Mouse (Mus musculus): ENCODE results near the gene Frmd4a. TPM values are rescaled to one million over a fixed set of nuclear protein-coding genes. Genes with fewer than 3 reads are reported as not detected.
"Not testable (repeated sequence)": the region's sequence is repeated elsewhere in the genome, so short reads cannot be mapped to it uniquely, and the experiment has no call there.

The Frmd4a gene
- total RNA-seq, 2 experiments from 2014 or later: 79.2 to 169 TPM

DNA sequence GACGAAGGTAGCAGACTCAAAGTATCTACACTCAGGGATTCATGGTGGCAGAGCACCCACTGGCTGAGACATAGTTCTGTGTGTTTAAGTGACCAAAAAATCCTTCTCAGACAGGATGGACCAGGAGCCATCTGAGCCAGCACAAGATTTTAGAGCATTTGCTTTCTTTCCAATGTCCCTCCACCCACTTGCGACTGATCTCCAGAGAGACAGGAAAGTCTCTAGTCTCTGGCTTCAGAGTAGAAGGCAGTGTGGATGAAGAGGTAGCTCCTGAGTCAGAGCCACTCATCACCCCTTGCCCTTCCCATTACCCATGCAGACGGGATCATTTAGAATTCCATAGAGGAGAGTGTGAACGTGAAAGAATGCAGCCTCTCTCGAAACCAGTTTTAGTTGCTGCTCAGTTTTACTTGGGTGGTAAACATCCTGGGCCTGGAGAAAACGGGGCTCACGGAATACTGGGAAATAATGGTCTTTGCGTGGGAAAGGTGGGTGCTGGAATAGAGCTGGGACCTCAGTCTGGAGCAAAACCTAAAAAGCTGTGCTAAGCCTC is 541.2 kb downstream of the Frmd4a start:
- ATAC-seq (replicated peaks; ENCODE audit: low FRiP score, poor library complexity, severe bottlenecking): no peak

DNA sequence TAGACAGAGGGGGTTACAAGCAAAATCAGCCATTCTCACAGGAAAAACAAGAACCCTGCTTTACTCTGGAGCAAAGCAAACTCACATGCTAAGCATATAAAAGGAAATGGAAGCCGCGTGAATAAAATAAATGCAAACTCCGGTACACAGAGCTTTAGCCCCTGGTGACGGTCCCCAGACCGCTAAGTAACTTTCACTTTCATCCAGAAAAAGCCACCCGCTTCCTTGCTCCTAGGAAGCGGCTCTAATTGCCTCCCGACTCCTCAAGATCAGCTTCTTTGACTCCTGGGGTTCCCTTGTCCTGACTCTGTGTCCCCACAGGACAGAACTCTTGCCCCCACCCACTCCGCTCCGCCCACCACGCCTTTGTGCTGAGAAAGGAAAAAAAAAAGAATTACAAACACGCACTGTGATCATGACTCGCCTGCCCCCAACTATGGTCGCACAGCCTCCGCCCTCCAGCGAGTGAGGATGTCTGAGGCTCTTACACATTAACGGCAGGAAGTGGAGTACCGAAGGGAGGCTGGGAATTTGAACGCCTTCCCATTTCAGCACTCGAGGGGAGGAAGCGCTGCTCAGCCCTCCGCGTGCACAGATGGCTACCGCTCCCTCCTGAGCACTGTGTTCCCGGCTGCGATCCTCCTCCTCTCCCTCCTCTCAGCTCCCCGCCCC is 541.8 kb downstream of the Frmd4a start:
- peak; percentile 41 for ATAC-seq (replicated peaks; ENCODE audit: low FRiP score, poor library complexity, severe bottlenecking)

DNA sequence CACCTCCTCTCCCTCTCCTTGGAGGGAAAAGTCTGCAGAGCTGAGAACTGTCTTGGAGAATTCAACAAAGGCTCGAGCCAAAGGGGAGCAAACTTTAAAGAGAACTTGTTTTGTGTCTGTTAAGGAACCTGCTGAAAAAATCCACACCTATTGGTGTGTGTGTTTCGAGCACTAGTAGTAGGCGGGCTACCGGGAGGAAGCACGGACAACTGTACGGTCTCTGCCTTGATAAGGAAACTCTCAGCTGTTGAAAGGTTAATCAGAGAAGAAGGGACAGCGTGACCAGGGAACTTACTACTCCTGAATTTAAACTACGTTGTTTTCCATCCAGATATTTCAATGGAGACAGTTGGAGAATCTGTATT is 542.3 kb downstream of the Frmd4a start:
- peak; percentile 54 for ATAC-seq (replicated peaks; ENCODE audit: low FRiP score, poor library complexity, severe bottlenecking)

DNA sequence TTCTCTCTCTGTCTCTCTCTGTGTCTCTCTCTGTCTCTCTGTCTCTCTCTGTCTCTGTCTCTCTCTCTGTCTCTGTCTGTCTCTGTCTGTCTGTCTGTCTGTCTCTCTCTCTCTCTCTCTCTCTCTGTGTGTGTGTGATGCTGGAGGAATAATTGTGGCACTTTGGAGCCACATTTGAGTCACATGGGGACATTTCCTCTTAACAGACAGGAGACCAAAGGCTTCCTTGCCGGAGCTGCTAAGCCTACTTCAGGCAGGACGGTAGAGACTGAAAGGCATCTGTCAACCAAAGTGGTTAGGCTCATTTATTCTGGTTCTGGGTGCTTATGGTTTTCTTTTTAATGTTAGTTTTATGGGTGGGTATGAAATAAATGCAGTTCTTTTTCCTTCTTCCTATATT is 543.0 kb downstream of the Frmd4a start:
- not testable (repeated sequence) for ATAC-seq (replicated peaks; ENCODE audit: low FRiP score, poor library complexity, severe bottlenecking)

DNA sequence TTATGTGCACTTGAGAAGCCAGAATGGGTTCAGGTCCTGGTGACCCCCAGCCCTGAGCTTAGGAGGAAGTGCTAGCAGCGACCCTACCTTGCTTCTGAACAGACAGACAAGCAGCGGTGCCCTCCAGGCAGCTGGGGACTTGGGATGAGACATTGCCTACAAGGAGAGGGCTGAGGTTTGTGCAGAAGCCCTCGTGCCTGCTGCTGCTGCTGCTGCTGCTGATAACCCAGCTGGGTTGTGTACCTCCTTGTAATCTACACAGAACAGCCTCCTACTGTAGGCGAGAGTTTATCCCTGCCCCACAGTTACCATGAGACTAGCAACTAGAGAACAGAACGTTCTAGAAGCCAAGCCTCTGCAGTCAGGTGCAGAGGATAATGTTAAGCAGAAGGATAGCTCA is 543.7 kb downstream of the Frmd4a start:
- ATAC-seq (replicated peaks; ENCODE audit: low FRiP score, poor library complexity, severe bottlenecking): peak; percentile 74

DNA sequence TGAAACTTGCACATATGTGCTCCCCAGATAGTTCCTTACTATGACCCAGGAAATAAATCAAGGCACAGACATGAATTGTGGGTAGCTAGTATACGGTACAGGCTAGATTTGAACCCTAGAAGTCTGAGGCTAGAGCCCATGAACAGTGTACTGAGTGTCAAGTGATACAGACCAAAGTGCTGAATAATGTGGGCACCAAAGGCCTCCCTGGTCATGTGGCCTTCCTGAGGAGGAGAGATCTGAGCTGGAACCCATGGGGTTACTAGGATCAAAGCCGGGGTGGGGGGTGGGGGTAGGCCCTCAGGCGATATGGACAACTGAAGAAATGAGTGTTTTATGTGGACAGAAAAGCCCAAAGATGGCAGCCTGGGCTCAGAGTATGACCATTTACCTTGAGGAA is 544.9 kb downstream of the Frmd4a start:
- no peak for ATAC-seq (replicated peaks; ENCODE audit: low FRiP score, poor library complexity, severe bottlenecking)

DNA sequence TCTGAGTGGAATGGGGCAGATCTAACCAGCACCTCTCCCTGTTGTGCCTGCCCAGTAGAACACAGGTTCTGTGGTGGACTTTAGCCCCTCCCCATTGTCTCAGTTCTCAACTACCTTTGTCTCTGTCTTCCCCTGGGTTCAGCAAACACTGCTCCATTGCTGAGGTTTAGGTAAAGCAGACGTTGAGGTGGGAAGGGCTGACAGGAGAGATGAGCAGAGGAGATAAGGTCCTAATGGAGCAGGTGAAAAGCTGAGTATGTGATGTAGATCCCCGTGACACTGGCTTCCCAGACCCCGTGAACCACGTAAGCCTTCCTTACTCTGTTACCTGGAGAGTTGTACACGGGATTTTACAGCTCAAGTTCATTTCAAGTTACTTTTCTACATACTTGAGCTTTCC is 545.3 kb downstream of the Frmd4a start:
- ATAC-seq (replicated peaks; ENCODE audit: low FRiP score, poor library complexity, severe bottlenecking): no peak

DNA sequence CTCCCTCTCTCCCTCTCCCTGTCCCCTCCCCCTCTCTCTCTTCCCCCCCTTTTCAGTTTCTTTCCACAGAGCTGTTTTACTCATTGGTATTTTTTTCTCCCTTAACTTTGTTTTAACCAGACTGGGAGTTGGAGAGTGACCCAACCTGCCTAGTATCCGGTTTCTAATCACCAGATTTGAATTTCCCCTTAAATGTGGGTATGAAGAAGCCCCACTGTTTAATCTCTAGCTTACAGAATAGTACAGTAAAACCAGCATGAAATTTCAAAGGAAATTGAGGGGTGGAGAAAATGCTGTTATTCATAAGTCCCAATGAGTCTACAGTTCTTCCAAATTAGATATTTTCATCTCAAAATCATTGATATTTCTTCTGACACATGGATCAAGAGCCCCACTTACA is 545.8 kb downstream of the Frmd4a start:
- no peak for ATAC-seq (replicated peaks; ENCODE audit: low FRiP score, poor library complexity, severe bottlenecking)

DNA sequence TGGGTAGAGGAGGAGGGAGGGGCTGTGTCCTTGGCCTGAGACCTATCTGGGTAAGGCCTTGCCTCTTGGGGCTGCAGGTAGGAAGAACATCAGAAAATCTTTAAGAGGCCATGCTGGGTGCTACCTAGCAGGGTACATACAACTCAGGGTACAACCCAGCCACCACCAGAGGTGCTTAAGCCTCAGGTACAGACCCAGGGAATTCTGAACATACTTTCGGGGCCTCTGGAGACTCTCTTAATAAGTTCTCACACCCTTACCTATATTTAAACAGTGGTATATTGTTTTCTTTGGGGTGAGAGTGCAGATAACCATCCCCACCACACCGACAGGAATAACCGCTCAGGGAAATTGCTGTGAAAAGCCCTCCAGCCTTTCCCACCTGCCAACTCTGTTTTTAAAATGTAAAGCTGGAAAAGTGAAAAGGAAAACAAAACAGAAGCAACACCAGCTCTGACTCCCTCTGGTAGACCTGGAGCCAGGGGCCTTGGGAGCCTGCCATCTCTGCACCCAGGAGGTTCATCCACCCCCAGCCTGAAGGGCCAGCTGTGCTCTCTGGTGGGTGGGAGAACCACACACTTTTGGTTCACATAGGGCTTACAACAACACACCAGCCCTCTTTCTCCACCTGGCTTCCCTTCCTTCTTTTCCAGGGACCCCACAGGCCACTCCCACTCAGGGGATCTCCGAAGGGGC is 548.9 kb downstream of the Frmd4a start:
- ATAC-seq (replicated peaks; ENCODE audit: low FRiP score, poor library complexity, severe bottlenecking): no peak

DNA sequence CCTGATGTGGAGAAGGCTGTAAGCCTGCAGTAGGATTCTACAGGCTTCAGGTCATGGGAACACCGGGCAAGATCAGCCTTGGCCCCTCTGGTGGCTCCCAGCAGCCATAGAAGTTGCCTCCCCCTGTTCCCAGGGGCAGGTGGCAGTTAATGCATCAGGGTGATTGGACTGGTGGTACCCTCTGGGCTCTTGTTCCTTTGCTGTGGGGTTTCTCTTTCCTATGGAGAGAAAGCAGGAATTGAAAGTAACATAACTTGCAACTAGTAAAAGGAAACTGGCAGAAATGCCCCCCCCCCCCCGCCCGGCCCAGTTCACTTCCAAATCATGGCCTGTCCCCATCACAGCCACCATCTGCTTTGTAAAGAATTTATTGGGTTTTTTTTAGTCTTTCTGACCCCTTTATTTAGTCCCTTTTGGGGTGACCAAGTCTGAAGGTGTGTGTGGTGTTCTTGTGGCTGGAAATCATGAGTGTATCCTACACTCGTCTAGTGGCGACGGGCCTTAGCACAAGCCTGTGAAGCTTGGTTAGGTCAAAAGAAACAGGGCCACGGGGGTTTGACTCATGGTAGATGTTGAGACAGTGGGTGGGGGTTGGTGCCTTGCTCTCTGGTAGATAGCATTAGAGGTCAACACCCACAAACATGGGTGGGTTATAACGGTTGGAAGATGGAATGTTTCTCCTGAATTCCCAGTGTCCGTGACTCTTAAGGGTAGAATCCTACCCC is 549.6 kb downstream of the Frmd4a start:
- no peak for ATAC-seq (replicated peaks; ENCODE audit: low FRiP score, poor library complexity, severe bottlenecking)

DNA sequence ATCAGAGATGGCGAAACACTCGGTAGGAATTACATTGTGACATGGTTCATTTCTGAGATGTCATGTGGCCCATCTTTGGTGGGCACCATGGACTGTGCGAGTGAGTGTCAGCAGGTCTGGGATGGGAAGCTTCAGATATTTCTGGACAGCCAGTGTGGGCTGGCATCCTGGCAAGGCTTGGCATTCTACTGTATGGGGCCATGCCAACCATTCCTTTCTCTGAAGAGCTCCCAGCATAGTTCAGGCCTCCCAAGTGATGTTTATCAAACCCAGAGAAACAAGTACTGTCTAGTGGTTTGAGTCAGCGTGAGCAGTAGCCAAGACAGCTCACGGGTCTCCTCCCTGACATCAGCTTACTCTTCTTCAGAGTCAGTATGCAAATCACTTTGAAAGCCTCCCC is 551.5 kb downstream of the Frmd4a start:
- no peak for ATAC-seq (replicated peaks; ENCODE audit: low FRiP score, poor library complexity, severe bottlenecking)

DNA sequence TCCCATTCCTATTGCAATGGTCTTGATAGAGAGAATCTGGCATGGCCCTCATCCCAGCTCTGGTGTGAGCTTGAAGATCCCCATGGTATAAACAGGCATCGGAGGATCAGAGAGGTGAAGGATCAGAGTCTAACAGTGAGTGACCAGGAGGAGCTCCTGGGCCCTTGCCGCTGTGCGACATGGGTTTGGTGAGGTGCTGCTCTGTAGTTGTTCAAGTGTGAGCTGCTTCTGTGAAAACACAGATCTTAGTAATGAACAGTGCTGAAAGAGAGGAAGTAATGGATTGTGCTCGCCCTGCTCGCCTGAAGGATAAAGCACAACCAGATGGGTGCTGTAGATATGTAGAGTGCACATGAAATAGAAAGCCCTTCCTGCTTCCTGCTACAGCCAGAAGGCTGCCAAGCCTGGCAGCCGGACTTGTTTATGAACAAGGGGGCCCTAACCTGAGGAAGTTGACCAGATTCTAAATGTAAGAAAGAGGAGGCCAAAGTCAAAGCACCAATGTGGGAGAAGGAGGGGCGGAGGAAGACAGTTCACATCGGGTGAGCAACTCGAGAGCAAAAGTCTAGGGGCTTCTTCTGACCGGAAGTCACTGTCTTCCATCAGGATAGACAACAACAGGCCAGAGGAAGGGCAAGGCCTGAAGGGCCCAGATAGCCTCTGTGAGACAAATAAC is 552.8 kb downstream of the Frmd4a start:
- ATAC-seq (replicated peaks; ENCODE audit: low FRiP score, poor library complexity, severe bottlenecking): peak; percentile 47; the same call in 1 of the 2 replicates

DNA sequence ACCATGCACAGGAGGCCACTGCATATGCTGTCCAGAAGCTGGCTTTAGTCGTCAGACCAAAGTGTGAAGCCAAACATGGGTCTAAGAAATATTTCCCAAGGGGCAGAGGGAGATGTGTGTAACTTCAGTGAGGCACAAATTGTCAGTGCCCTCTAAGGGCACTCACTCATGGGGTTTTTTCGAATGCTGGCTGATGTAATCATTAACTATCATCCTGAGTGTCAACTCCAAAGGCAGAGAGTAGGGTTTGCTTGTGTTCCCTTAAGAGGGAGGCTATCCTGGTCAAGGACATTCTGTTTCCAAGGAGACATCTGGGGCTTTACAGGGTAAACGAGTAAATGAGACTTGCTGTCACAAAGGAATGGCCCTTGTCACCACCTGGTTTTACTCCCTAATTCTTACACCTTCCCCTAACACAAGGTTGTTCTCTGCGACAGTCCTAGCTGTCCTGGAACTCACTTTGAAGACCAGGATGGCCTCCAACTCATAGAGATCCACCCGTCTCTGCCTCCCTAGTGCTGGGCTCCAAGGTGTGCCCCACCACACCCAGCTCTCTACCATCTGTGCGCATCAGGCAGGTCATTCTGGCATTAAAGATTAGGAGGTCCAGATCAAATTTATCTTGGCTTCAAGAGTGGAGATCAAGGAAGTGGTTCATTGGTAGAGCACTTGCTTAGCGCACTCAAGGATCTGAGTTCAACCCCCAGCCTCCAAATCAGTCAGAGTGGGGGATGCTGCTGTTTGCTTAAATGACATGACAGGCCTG is 555.2 kb downstream of the Frmd4a start:
- ATAC-seq (replicated peaks; ENCODE audit: low FRiP score, poor library complexity, severe bottlenecking): peak; percentile 93

DNA sequence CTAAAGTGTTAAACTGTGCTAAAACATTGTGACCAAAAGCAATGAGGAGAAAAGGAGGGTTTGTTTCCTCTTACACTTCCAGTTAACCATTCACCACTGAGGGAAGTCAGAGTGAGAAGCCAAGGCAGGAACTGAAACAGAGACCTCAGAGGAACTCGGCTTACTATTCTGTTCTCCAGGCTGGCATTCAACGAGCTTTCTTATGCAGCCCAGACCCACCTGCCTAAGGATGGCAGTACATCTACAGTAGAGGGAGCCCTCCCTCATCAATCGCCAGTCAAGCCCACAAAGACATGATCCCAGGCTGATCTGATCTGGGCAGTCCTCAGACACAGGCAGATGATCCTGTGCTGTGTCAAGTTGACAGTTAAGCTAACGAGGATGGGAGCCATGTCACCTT is 555.9 kb downstream of the Frmd4a start:
- no peak for ATAC-seq (replicated peaks; ENCODE audit: low FRiP score, poor library complexity, severe bottlenecking)

DNA sequence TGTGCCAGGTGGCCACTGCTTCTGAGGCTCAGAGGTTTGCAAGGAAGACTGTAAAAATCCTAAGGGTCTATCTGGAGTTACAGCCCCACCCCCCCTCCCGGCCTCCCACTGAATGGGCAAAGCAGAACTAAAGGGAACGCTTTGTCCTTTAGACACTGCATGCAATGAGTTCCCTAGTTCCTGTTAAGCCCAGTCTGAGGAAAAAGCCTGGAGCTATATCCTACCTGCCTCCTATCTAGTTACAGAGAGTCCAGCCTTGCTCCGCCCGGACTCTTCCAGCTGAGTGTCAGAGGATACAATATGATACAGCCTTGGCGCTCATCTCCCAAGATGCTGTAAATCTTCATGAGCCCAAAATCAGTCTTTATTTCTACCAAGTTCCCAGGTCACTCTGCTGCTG is 556.7 kb downstream of the Frmd4a start:
- ATAC-seq (replicated peaks; ENCODE audit: low FRiP score, poor library complexity, severe bottlenecking): no peak

DNA sequence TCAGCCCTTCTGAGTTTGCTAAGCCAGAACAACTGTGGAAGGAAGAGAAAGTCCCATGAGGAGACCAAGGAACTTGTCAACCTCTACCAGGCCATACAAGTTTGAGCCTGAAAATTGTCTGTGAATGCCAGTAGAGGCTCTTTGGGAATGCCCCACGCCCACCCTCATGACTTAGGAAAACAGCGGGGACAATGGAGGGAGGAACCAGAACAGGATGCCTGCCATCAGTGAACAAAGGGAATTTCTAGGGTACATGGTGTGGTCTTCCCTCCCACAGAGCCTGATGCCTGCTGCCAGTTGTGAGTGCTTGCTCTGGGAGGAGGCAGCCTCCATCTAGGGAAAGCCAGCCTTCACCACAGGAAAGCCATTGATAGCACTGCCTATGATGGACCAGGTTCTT is 557.6 kb downstream of the Frmd4a start:
- no peak for ATAC-seq (replicated peaks; ENCODE audit: low FRiP score, poor library complexity, severe bottlenecking)

DNA sequence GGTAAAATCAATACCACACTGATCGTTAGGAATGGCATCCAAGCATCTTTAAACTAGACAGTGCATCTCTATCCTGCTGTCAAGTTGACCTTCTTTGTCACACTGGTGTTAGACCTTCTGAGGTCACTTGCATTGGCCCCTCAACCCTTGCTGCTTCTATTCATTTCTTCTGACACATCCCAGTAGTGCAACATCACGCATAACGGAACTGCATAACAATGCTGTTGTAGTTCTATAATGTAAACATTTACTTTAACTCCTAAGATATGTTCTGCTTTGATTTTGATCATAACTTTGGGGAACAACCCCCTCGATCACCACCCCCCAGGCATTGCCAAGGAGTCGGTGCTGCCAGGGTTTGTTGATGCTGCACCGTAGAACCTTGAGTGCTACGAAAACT is 558.5 kb downstream of the Frmd4a start:
- no peak for ATAC-seq (replicated peaks; ENCODE audit: low FRiP score, poor library complexity, severe bottlenecking)

DNA sequence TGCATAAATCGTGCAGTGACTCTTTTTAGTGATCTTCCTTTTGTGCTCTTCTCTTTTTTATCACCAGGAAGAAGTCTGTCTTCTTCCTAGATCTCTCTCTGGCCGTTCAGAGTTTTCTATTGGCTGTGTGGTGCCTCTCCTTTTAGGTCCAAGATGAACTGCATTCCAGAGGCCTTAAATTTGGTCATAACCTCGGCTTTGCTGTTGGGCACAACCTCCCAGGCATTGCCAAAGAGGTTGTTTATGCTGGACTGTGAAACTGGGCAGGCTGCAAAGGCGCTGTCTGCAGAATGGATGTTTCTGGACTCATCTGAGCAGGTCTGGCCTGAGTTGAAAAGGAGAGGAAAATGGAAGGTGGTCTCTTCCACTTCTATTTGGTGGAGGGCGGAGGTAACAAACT is 560.8 kb downstream of the Frmd4a start:
- no peak for ATAC-seq (replicated peaks; ENCODE audit: low FRiP score, poor library complexity, severe bottlenecking)

DNA sequence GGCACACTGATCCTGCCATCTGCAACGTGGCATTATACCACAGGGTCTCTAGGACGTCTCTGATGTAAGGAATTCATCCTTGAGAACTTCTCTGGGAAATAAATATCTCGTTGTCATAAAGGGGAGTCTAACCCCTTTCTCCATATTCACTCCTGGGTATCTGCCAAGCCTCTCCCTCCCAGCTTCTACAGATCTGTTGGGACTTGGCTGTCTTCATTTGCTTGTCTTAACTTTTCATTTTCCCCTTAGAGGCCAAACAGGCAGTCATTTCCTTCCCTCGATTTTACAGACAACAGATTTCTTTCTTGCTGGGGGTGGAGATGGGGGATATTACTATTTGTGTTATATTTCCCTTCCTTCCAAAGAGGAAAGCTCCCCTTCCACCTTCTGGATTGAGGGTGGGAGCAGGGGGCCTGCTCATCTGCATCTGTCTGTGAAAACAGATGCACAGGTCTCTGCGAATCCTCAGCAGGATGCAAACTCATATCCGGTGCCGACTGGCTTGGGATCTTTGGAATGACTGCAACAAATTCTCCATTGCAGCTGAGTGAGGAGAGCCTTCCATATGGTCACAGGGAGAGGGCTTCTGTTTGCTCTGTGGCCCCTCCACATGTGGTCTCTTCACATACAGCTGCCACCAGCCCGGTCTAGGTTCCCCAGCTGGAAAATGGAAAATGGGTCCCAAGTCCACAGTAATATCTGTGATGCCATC is 562.0 kb downstream of the Frmd4a start:
- ATAC-seq (replicated peaks; ENCODE audit: low FRiP score, poor library complexity, severe bottlenecking): no peak

Data from erythroid progenitor cell, adult 5-6 weeks (primary cell).